Mouse (Mus musculus) intestine, embryonic 14.5 days (tissue): ENCODE measurements around the gene Cdk19. TPM values are rescaled to one million over a fixed set of nuclear protein-coding genes. Genes with fewer than 3 reads are reported as not detected.
A peak's percentile ranks its signal among the peaks of the same experiment; 100 is the strongest.

Source experiments
- ATAC-seq: fragments of 200-750 bp; cut with Nextera tagmentation; replicated peaks from 2 replicates; pipeline ENCODE4 v1.8.0; 2017; ENCODE audit warnings: low read depth, moderate number of reproducible peaks, moderate TSS enrichment, moderate library complexity; ENCODE audit not compliant: low FRiP score, low TSS enrichment
- DNase-seq: peaks from one replicate; pipeline ENCODE4 v3.0.0-alpha.2; 2018; ENCODE audit warnings: low spot score
- H3K27ac ChIP-seq: fragments of 300-500 bp; sonication (generic); 2 replicates; pipeline ENCODE4 v1.5.1; 2014; ENCODE audit warnings: low read depth, mild to moderate bottlenecking, control low read depth
- H3K27me3 ChIP-seq: fragments of 300-500 bp; sonication (generic); replicated peaks from 2 replicates; pipeline ENCODE4 v1.6.1; 2014; ENCODE audit warnings: low read length, control low read depth; ENCODE audit not compliant: control insufficient read depth, insufficient read depth
- H3K36me3 ChIP-seq: fragments of 300-500 bp; sonication (generic); 2 replicates; pipeline ENCODE4 v1.6.1; 2014; ENCODE audit warnings: low read length, control low read depth; ENCODE audit not compliant: control insufficient read depth, insufficient read depth
- H3K4me1 ChIP-seq: fragments of 300-500 bp; sonication (generic); replicated peaks from 2 replicates; pipeline ENCODE4 v1.6.1; 2014; ENCODE audit warnings: low read length, control low read depth, mixed read lengths; ENCODE audit not compliant: control insufficient read depth, insufficient read depth
- H3K4me2 ChIP-seq: fragments of 300-500 bp; sonication (generic); 2 replicates; pipeline ENCODE4 v1.6.1; 2014; ENCODE audit warnings: low read length
- H3K4me3 ChIP-seq: fragments of 300-500 bp; sonication (generic); 2 replicates; pipeline ENCODE4 v1.5.1; 2014; ENCODE audit warnings: low read depth, low read length, control low read depth, mixed read lengths
- H3K9ac ChIP-seq: fragments of 300-500 bp; sonication (generic); 2 replicates; pipeline ENCODE4 v1.6.1; 2014; ENCODE audit warnings: mild to moderate bottlenecking, low read length
- H3K9me3 ChIP-seq: fragments of 300-500 bp; sonication (generic); 2 replicates; pipeline ENCODE4 v1.6.1; 2016; ENCODE audit warnings: low read length, control low read depth; ENCODE audit not compliant: control insufficient read depth
- WGBS: fragments of 180-500 bp; shearing (Covaris S2); extraction: QIAGEN DNeasy Blood & Tissue Kit; methylation state at CpG from one replicate; pipeline ENCODE4 v1.1.7; 2014; 5-methylcytosine and 5-hydroxymethylcytosine counted together
- polyA plus RNA-seq: library from polyadenylated mRNA; unstranded; fragments of >200 nt; fragmentation: Nextera tagmentation; extraction: Ambion mirVana; gene quantifications from 2 replicates; pipeline ENCODE4 v1.2.1, GENCODE M21; 2014

The Cdk19 gene
- polyA plus RNA-seq, 1 experiment from 2014 or later: 8.7 TPM

- 37% methylated on average over 11 of the region's 11 CpGs for WGBS
- no peak overlapping the region for H3K9ac ChIP-seq
- no peaks in the 10 kb centered on the region for H3K9me3 ChIP-seq
- H3K27me3 ChIP-seq: no peaks in the 10 kb centered on the region
- ATAC-seq: no peak
- H3K4me2 ChIP-seq: peak overlapping the region; percentile 13
- no peak overlapping the region for H3K4me3 ChIP-seq
- peak overlapping the region; percentile 24 for H3K27ac ChIP-seq
- no peaks in the 10 kb centered on the region for H3K36me3 ChIP-seq
- H3K4me1 ChIP-seq: peaks cover 14% of the 10 kb centered on the region
- DNase-seq: peak; percentile 54
Measured at GRCm38 (mm10) chr10:40371914-40372675, 32.7 kb downstream of the Cdk19 start.

GRCm38 (mm10) chr10:40373749-40374148 lies 34.4 kb downstream of the Cdk19 start:
- Histone ChIP-seq H3K36me3 (no peaks in the 10 kb centered on the region), H3K9me3 (no peaks in the 10 kb centered on the region), H3K9ac (no peak overlapping the region), H3K4me3 (no peak overlapping the region), H3K27ac (no peak overlapping the region), H3K27me3 (no peaks in the 10 kb centered on the region), H3K4me2 (no peak overlapping the region), H3K4me1 (peaks cover 14% of the 10 kb centered on the region)
- no peak for DNase-seq
- 94% methylated on average over 5 of the region's 5 CpGs for WGBS
- no peak for ATAC-seq

GRCm38 (mm10) chr10:40374828-40375227 lies 35.5 kb downstream of the Cdk19 start:
- DNase-seq: no peak
- peaks cover 14% of the 10 kb centered on the region for H3K4me1 ChIP-seq
- no peak overlapping the region for H3K27ac ChIP-seq
- no peak overlapping the region for H3K9ac ChIP-seq
- no peak overlapping the region for H3K4me2 ChIP-seq
- H3K9me3 ChIP-seq: no peaks in the 10 kb centered on the region
- no peaks in the 10 kb centered on the region for H3K36me3 ChIP-seq
- no peak for ATAC-seq
- H3K27me3 ChIP-seq: no peaks in the 10 kb centered on the region
- no peak overlapping the region for H3K4me3 ChIP-seq
- WGBS: 70% methylated on average over 7 of the region's 7 CpGs

- WGBS: 93% methylated on average over 3 of the region's 3 CpGs
- peaks cover 12% of the 10 kb centered on the region for H3K4me1 ChIP-seq
- DNase-seq: no peak
- H3K27me3 ChIP-seq: no peaks in the 10 kb centered on the region
- no peaks in the 10 kb centered on the region for H3K36me3 ChIP-seq
- H3K9me3 ChIP-seq: no peaks in the 10 kb centered on the region
- no peak overlapping the region for H3K9ac ChIP-seq
- no peak for ATAC-seq
- no peak overlapping the region for H3K27ac ChIP-seq
- no peak overlapping the region for H3K4me2 ChIP-seq
- H3K4me3 ChIP-seq: no peak overlapping the region
Measured at GRCm38 (mm10) chr10:40376286-40376685, 36.9 kb downstream of the Cdk19 start.

- H3K4me3 ChIP-seq: no peak overlapping the region
- WGBS: 92% methylated on average over 4 of the region's 4 CpGs
- H3K27ac ChIP-seq: no peak overlapping the region
- H3K36me3 ChIP-seq: no peaks in the 10 kb centered on the region
- H3K4me1 ChIP-seq: no peaks in the 10 kb centered on the region
- H3K9ac ChIP-seq: no peak overlapping the region
- H3K9me3 ChIP-seq: no peaks in the 10 kb centered on the region
- no peak for ATAC-seq
- H3K4me2 ChIP-seq: no peak overlapping the region
- DNase-seq: no peak
- no peaks in the 10 kb centered on the region for H3K27me3 ChIP-seq
Measured at GRCm38 (mm10) chr10:40378284-40378683, 38.9 kb downstream of the Cdk19 start.

GRCm38 (mm10) chr10:40379682-40380081 lies 40.3 kb downstream of the Cdk19 start:
- H3K27ac ChIP-seq: no peak overlapping the region
- H3K4me3 ChIP-seq: no peak overlapping the region
- ATAC-seq (no peak), DNase-seq (no peak)
- H3K9ac ChIP-seq: no peak overlapping the region
- no peaks in the 10 kb centered on the region for H3K36me3 ChIP-seq
- H3K27me3 ChIP-seq: no peaks in the 10 kb centered on the region
- 46% methylated on average over 1 of the region's 1 CpGs for WGBS
- no peaks in the 10 kb centered on the region for H3K4me1 ChIP-seq
- H3K9me3 ChIP-seq: no peaks in the 10 kb centered on the region
- no peak overlapping the region for H3K4me2 ChIP-seq

GRCm38 (mm10) chr10:40385397-40385796 lies 46.0 kb downstream of the Cdk19 start:
- no peaks in the 10 kb centered on the region for H3K9me3 ChIP-seq
- no peak overlapping the region for H3K4me3 ChIP-seq
- no peak overlapping the region for H3K27ac ChIP-seq
- 88% methylated on average over 3 of the region's 3 CpGs for WGBS
- no peaks in the 10 kb centered on the region for H3K4me1 ChIP-seq
- no peak for ATAC-seq
- H3K27me3 ChIP-seq: no peaks in the 10 kb centered on the region
- no peak overlapping the region for H3K4me2 ChIP-seq
- no peak for DNase-seq
- no peak overlapping the region for H3K9ac ChIP-seq
- no peaks in the 10 kb centered on the region for H3K36me3 ChIP-seq

GRCm38 (mm10) chr10:40386126-40386525 lies 46.8 kb downstream of the Cdk19 start:
- H3K36me3 ChIP-seq: no peaks in the 10 kb centered on the region
- no peak overlapping the region for H3K4me2 ChIP-seq
- no peak for ATAC-seq
- no peak overlapping the region for H3K4me3 ChIP-seq
- H3K9ac ChIP-seq: no peak overlapping the region
- WGBS: 89% methylated on average over 4 of the region's 4 CpGs
- H3K27ac ChIP-seq: no peak overlapping the region
- no peaks in the 10 kb centered on the region for H3K27me3 ChIP-seq
- no peaks in the 10 kb centered on the region for H3K4me1 ChIP-seq
- no peak for DNase-seq
- no peaks in the 10 kb centered on the region for H3K9me3 ChIP-seq
